Mouse (Mus musculus): Measurements from ENCODE around the gene Gipr.

Gene Gipr

GRCm38 (mm10) chr7:19165656-19166423 lies at the start of gene Gipr:
Gipr (minus strand) TSS chr7:19166127.
- DNase-seq (ENCODE audit: low read depth), result no peak

DNA sequence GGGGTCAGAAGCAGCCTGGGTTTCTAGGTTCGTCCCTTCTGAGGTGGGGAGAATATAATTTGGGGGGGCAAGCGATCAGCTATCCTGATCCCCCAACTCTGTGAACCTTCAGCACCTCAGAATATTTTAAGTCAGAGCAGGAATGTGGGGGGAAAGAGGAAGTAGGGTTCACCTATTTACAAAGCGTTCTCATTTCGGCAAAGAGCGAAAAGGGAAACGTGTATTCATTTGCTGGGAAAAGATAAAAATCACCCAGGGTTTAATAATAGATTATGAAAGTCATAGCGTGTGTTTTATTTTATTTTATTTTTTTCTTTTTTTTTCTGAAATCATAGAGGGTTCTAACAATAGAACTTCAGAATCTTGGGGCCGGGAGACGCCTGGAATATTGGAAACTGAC lies 49.0 kb upstream of the Gipr start:
- DNase-seq (ENCODE audit: low read depth), result no peak

DNA sequence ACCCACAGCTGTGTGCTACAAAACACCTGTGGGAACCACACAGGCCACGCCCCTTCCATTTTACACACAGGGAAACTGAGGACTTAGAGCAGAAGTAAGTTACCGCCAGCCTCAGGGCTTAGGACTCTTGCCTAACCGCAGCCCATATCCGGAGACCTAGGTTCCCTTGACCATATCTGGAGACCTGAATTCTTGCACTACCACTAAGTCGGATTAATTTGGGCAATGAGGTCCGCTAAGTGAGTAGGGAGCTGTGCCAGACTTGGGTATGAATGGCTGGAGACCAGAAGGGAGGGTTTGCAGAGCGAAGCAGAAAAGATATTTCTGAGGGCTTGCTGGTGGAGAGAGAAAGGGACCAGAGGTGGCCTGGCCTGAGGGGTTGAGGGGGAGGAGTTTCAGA lies 48.4 kb upstream of the Gipr start:
- DNase-seq (ENCODE audit: low read depth), result no peak

- DNase-seq (ENCODE audit: low read depth), result no peak
Measured at GRCm38 (mm10) chr7:19213385-19213784, 47.5 kb upstream of the Gipr start.

DNA sequence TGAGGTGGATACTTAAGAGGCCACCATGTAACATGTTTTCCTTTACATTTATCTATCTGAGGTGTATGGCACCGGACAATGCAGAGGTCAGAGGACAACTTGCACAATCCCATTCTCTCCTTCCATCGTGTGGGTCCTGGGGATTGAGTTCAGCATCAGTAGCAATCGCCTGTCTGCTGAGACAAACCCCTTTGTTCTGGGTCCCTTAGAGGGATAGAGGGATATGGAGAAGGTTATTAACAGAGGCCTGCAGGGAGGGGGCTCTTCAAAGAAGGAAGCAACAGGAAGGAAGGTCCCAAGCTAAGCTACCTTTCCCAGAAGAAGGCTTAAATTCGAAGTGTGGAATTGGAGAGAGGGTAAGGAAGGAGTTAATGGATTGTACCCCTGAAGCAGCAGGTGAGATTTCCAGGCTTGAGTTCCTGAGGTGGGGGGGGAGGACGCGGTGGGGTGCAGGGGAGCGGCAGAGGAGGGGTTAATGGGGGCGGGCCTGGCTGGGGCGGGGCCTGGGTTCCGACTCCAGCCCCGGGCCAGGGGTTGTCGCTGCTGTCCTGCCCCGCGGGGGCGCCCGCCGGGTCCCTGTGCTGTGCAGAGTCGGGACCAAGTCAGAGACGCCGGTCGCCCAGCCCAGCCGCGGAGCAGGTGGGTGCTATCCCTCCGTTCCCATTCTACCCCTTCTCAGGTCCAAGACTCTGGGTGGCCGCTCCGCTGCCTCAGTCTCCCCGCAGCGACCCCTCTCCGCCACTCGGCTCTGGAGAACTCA lies 46.2 kb upstream of the Gipr start, which contains the start of gene Gpr4:
TSS of gene Gpr4 (plus strand) at position 543 of the 760 bp plus-strand sequence.
- no peak for DNase-seq (ENCODE audit: low read depth)

DNA sequence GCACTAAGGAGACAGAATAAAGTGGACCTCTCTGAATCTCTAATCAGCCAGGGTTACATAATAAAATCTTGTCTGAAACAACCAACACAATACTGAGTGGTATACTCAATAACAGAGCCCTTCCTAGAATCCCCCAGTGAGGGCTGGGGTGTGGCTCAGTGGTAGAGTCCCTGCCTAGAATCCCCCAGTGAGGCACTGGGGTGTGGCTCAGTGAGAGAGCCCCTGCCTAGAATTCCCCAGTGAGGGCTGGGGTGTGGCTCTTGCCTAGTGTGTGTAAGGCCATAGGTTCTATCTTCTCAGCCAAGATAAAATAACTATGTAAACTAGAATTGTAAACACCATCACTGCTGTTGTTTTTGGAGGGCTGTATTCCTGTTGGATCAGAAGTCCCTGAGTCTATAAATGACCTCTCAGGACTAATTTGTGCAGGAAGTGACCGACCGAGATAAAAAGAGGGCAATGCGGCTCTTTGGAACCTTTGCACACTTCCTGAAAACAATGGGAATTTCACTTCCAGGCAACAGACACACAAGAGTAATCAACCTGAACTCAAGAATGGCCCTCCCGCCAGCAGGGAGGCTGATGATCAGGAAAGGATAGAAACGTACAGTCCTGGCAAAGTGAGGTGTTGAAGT lies 45.2 kb upstream of the Gipr start:
- no peak for DNase-seq (ENCODE audit: low read depth)

DNA sequence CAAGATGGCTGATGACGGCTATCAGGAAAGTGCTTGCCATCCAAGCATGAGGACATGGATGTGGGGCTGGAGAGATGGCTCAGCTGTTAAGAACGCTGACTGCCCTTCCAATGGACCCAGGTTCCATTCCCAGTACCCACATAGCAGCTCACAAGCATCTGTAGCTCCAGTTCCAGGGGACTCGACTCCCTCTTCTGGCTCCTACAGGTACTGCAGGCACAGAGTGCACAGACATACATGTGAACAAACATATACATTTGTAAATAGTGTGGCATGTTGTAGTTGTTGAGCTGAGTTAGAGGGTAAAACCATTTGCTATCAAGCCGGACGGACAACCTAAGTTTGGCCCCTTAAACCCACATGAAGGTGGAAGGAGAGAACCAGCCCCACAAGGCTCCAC lies 44.1 kb upstream of the Gipr start:
- no peak for DNase-seq (ENCODE audit: low read depth)

GRCm38 (mm10) chr7:19209494-19209893 lies 43.6 kb upstream of the Gipr start:
- no peak for DNase-seq (ENCODE audit: low read depth)

- DNase-seq (ENCODE audit: low read depth), result no peak
Measured at GRCm38 (mm10) chr7:19208944-19209472, 43.1 kb upstream of the Gipr start.

DNA sequence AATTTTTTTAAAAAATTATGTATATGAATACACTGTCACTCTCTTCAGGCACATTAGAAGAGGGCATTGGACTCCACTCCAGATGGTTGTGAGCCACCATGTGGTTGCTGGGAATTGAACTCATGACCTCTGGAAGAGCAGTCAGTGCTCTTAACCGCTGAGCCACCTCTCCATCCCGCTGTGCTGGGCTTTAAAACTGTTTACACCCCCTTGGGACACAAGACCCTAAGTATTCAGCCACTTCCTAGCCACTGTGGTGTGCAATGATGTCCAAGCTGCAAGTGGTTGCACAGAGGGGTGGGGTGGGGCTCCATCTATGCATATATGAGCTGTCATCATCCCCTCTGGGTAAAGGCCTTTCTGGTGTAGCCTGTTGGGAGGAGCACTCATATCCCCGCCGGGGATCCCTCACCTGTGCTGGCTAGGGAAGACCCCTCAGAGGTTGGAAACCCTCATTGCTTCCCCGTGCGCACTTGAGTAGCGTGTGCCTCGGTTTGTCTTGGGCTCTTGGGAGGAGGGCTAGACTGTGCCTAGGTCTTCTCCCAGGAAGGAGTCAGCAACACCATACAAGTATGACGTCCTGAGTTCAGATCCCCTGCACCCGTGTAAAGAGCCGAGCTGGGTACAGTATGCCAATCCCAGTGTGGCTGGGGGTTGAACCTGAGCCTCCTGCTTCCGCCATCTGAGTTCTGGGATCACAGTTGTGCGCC lies 42.4 kb upstream of the Gipr start:
- no peak for DNase-seq (ENCODE audit: low read depth)

GRCm38 (mm10) chr7:19202065-19202850 lies 36.3 kb upstream of the Gipr start:
- DNase-seq (ENCODE audit: low read depth), result no peak

DNA sequence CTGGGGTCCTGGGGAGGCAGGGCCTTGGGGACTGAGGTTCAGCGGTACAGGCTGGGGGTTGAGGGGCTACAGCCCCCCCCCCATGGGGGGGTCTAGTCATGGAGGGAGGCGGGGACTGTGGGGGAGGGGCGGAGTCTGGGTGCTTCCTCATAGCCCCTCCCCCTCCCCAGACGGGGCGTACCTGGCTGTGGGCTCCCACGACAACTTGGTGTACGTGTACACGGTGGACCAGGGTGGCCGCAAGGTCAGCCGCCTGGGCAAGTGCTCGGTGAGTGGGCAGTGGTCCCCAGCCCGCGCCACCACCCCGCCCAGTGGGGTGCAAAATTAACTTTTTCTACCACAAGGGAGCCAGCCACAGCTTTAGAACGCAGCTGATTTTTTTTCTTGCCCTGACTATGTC lies 35.7 kb upstream of the Gipr start:
- no peak for DNase-seq (ENCODE audit: low read depth)

DNA sequence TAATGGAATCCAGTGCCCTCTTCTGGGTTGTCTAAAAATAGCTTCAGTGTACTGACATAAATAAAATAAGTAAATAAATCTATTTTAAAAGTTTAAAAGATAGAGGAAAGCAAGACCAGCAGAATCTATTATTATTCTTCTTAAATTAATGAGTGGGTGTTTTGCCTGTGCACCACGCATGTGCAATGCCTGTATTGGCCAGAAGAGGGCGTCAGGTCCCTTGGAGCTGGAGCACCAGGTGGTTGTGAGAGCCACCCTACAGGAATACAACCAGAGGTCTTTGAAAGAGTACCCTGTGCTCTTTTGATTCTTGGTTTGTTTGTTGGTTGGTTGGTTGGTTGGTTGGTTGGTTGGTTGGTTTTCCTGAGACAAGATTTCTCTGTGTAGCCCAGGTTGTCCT lies 32.1 kb upstream of the Gipr start:
- DNase-seq (ENCODE audit: low read depth), result no peak

- DNase-seq (ENCODE audit: low read depth), result no peak
Measured at GRCm38 (mm10) chr7:19196676-19197075, 30.7 kb upstream of the Gipr start.

GRCm38 (mm10) chr7:19194676-19195075 lies 28.7 kb upstream of the Gipr start:
- DNase-seq (ENCODE audit: low read depth), result no peak

- no peak for DNase-seq (ENCODE audit: low read depth)
Measured at GRCm38 (mm10) chr7:19184758-19185157, 18.8 kb upstream of the Gipr start.

DNA sequence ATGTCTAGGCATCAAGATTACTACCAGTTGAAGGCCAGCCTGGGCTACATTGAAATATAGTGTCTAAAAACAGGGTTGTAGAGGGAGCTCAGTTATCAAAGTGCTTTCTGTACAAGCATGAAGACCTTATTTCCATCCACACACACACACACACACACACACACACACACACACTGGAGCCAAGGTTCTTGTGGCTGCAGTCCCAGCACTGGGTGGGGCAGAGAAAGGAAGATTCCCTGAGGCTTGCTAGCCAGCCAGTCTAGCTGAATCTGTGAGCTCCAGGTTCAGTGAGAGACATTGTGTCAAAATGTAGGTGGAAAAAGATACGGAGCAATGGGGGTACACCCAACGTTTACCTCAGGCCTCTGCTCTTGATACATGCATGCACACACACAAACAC lies 18.3 kb upstream of the Gipr start:
- no peak for DNase-seq (ENCODE audit: low read depth)

- no peak for DNase-seq (ENCODE audit: low read depth)
Measured at GRCm38 (mm10) chr7:19180862-19181429, 15.0 kb upstream of the Gipr start.

GRCm38 (mm10) chr7:19179936-19180335 lies 14.0 kb upstream of the Gipr start:
- DNase-seq (ENCODE audit: low read depth), result no peak

GRCm38 (mm10) chr7:19179173-19179572 lies 13.2 kb upstream of the Gipr start:
- no peak for DNase-seq (ENCODE audit: low read depth)
